Mouse (Mus musculus) CD4-positive, CD25-positive, alpha-beta regulatory T cell, adult 2 months (primary cell): ENCODE measurements around the gene Pitpna.

Source experiments
- DNase-seq: peaks from one replicate; pipeline ENCODE4 v3.0.0-alpha.2; 2012; ENCODE audit warnings: low read depth, low spot score

Gene Pitpna

DNA sequence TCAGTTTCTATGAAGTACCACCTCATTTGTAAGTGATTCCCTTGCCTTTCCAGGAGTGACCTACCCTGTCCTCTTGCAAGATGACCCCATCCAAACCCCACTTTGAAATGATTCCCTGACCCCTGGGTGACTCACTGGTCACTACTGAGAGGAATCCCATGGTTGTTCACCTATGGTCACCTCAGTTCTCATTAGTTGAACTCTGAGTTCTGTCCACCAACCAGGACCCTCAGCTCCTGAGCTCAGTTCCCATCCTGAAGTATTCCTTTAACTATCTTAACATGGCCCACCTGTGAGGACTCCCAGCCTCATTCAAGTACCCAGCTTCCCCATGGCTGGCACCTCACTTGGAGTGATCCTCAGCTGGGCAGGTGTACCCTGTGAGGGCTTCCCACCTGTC is 69.9 kb downstream of the Pitpna start:
- DNase-seq: no peak

GRCm38 (mm10) chr11:75658311-75658710 is 70.4 kb downstream of the Pitpna start:
- no peak for DNase-seq

DNA sequence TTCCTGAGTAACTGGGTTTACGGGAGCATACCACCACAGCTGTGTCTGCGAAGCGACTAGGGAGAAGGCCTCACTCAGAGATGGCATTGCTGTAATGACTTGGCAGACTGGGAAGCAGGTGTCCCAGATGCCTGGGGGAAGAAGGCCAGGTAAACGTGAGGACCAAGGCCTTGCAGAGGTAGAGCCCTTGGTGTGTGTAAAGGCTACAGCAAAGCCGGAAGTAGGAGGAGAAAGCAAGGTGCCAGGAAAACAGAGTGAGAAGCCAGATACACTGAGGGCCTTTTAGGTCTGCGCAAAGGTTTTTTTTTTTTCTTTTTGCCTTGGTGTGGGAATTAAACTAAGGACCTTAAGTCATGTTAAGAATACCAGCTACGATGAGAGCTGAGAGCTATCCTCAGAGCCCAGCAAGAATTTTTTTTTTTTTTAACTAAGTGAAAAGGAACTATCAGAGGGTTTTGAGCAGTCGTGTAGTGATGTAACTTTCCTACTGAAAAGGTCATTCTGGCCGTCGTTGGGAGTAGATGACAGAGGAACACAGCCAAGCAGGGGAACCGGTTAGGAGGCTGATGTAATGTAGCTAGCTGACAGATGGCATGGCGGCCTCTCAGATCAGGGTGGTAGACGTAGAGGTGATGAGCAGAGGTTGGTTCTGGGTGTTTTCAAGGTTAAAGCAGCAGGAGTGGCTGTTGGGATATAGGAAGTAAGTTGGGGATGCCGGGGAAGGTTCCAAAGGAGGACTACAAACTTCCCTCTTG is 71.3 kb downstream of the Pitpna start:
- no peak for DNase-seq

DNA sequence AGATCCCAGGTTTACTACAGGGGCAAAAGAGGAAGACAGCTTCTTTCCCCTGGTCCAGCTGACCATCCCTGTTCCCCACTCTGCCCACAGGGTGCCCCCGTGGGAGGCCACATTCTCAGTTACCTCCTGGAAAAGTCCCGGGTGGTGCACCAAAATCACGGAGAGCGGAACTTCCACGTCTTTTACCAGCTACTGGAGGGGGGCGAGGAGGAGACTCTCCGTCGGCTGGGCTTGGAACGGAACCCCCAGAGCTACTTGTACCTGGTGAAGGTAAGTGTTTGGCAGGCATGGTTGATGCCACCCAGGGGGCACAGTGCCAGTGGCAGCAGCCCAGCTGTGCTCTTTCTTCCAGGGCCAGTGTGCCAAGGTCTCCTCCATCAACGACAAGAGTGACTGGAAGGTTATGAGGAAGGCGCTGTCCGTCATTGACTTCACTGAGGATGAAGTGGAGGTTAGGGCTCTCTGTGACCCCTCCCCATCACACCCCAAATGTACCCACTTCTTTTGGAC is 72.2 kb downstream of the Pitpna start:
- no peak for DNase-seq

- DNase-seq: no peak
Observed at GRCm38 (mm10) chr11:75660941-75661800, 73.3 kb downstream of the Pitpna start.

DNA sequence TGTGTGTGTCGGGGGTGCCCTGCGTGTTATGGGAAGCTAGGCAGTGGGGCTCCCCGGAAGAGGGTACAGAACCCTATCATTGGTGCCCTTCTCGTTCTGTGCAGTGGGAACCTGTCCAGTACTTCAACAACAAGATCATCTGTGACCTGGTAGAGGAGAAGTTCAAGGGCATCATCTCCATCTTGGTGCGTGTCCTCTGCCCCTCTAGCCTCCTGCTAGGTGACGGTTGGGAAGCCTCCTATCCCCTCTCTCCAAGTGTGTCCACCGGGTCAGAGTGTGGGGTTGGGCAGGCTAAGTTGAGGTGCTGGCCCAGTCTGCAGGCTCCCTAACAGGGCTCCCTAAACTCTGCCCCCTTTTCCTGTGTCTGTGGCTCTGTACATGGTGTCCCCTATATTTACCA is 74.2 kb downstream of the Pitpna start:
- DNase-seq: no peak

DNA sequence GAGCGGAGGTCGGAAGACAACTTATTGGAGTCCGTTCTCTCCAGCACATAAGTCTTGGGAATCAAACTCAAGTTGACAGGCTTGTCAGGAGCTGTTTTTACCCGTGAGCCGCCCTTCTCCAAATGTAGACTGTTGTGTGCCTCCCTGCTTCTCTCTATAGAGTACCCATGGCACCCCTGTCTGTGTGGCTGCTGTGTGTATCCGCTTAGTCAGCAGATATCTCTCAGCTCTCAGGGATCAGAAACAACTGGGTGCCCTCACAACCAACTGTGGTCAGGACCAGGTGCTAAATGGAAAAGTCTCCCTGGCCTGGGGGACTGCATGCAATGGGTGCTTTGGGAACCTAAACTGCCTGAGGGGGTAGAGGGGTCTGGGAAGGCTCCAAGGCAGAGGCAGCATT is 78.4 kb downstream of the Pitpna start:
- no peak for DNase-seq

- DNase-seq: no peak
Observed at GRCm38 (mm10) chr11:75668621-75669020, 80.7 kb downstream of the Pitpna start.

- DNase-seq: no peak
Observed at GRCm38 (mm10) chr11:75669176-75669852, 81.4 kb downstream of the Pitpna start.

GRCm38 (mm10) chr11:75669853-75670200 is 81.9 kb downstream of the Pitpna start:
- no peak for DNase-seq

- DNase-seq: no peak
Observed at GRCm38 (mm10) chr11:75671426-75672180, 83.7 kb downstream of the Pitpna start.

DNA sequence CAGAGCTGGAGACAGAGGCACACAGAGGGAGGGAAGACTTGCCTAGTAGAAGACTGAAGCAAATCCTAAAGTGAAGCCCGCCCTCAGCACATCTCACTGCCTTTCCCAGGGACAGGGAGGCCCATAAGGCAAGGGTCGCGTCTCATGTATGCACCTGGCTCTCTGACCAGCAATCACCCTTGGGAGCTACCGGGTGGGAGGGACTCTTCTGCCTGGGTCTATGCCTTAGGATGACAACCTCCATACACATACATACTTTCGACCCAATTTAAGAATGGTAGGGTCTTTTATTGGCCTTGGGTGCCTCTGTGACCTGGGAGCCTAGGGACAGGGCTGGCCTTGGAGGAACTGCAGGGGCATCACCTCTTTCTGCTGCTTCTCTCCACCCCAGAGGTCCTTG is 85.5 kb downstream of the Pitpna start:
- DNase-seq: no peak

DNA sequence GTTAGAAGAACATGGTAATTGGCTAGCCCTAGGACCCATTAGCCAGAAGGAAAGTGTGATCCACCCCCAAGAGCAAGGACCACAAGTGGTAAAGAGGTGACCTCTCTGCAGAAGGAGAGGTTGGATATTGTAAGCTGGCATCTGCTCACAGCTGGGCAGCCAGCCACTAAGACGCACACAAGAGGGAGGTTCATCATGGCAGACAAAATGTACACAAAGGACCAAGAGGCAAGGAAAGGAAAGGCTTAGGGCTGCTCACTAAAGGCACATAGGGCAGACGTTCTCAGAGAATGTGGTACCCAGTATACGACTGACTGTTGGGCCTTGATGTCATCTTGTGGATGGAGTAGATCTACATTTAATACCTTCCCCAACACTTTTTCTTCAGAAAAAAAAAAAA is 87.0 kb downstream of the Pitpna start:
- no peak for DNase-seq

DNA sequence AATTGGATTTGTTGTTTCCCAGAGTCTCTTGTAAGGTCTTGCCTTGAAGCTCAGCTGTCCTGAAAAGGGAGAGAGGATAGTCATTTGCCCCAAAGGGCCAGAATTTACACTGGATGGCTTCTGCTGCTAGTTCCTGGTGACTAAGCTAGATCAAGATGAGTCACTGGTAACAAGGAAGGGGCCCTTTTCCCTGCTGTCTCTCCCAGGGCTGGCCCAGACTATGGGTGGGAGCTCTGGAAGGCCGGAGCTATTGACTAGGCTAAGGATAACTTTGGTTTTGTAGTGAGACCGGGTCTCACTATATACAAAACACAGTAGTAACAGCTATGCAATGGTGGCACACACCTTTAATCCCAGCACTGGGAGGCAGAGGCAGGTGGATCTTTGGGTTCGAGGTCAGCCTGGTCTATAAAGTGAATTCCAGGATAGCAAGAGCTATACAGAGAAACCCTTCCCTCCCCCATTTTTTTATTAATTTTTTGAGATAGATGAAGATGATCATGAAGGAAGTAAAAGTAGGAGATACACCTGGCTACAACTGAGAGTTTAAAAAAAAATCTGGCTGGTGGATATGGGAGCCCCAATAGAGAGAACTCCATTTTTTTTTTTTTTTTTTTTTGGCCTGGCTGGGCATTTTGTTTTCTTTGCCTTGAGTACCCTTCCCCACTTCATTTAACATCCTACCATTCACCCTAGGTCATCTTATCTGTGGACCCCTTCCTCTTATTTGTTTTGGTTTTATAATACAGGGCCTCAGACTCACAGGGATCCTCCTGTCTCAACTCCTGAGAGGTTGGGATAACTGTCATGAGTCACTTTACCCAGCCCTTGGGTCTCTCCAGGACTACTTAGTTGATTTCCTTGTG is 90.2 kb downstream of the Pitpna start:
- DNase-seq: no peak
